1 mouse cellular context compared by ENCODE assay signal in the genomic region with DNA sequence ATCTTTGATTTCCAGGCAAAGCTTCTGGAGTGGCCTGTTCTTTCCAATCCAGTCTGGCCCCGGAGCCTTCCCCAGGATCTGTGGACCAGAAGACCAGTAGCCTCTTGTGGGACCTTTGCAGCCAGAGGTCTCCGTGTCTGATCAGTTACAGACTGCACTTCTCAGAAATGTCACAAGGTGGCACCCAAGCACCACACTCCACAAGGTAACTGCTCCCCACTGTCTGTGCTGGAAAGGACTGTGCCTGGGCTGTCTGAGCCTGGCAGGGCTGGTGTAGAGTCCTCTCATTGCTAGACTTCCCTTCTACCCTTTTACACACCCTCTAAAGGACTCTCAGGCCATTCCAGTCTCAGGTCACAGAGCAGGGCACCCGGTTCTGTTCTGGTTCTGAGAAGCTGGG.
TF ChIP-seq lines count a peak whose summit lies in the region.

No protein-coding gene starts in this region.

TF ChIP-seq in C2C12, 6 proteins besides CTCF, POLR2A, EP300 and RAD21:
- no peak for TF ChIP-seq FOSL1 (IDR thresholded peaks at IDR 0.05; ENCODE audit: insufficient read depth, low read length, poor library complexity, severe bottlenecking)
- TF ChIP-seq CEBPB (IDR thresholded peaks at IDR 0.05; ENCODE audit: low read depth): no peak
- no peak for TF ChIP-seq USF1 (IDR thresholded peaks at IDR 0.05; ENCODE audit: low read depth)
- TF ChIP-seq MAX (IDR thresholded peaks at IDR 0.05): no peak
- no peak for TF ChIP-seq MYOD1 (IDR thresholded peaks at IDR 0.05; ENCODE audit: control insufficient read depth, insufficient read length, low read depth)
- no peak for TF ChIP-seq MYOG (IDR thresholded peaks at IDR 0.05; ENCODE audit: control insufficient read depth, extremely low read depth, insufficient read length)
